Comparison of ENCODE assay signal across 28 mouse cellular contexts in genomic region chr13:97086316-97086715, GRCm38 (mm10). TPM values are rescaled to one million over a fixed set of nuclear protein-coding genes. Genes with fewer than 3 reads are reported as not detected.
DNase-seq lines count a peak whose midpoint lies in the region; ATAC-seq and TF ChIP-seq lines count a peak whose summit lies in the region.
"Had no signal": no experiment of that assay in that cellular context is flagged by ENCODE, and none has a peak within 500 bp of the region (broad histone marks: within the 10 kb centered on the region; RNA-seq: fewer than 3 reads in every experiment).

No protein-coding gene starts in this region.

- H3K36me3 ChIP-seq in heart, embryonic 10.5 days: 0 out of 2 replicates have a peak, but pooled peaks cover 3% of the 10 kb centered on the region
- H3K36me3 ChIP-seq in heart, adult 2 months (ENCODE audit: control insufficient read depth, insufficient read depth, low read length): no peaks in the 10 kb centered on the region
- H3K36me3 ChIP-seq in E14TG2a.4 (ENCODE audit: insufficient read depth, low read length): peaks cover 58% of the 10 kb centered on the region
- H3K36me3 ChIP-seq in liver, embryonic 16.5 days (ENCODE audit: control insufficient read depth, insufficient read depth): no peaks in the 10 kb centered on the region
- H3K36me3 ChIP-seq: limb, embryonic 10.5 days had no signal

- peaks cover 11% of the 10 kb centered on the region for H3K4me1 ChIP-seq in heart, embryonic 10.5 days
- no peaks in the 10 kb centered on the region for H3K4me1 ChIP-seq in heart, adult 2 months (ENCODE audit: control insufficient read depth, insufficient read depth, low read length)
- H3K4me1 ChIP-seq in E14TG2a.4 (replicated peaks; ENCODE audit: low read depth, low read length): peaks cover 80% of the 10 kb centered on the region
- H3K4me1 ChIP-seq in liver, embryonic 16.5 days (ENCODE audit: control insufficient read depth, low read depth, low read length): peaks cover 21% of the 10 kb centered on the region
- H3K4me1 ChIP-seq: limb, embryonic 10.5 days had no signal

- no peaks in the 10 kb centered on the region for H3K79me2 ChIP-seq in heart, adult 2 months (replicated peaks; ENCODE audit: control insufficient read depth, insufficient read depth, low read length)

- no peak overlapping the region for H3K4me3 ChIP-seq in heart, embryonic 10.5 days
- no peak overlapping the region for H3K4me3 ChIP-seq in heart, adult 2 months
- 0 out of 2 replicates have a peak overlapping the region, but pooled peaks have one; percentile 0 for H3K4me3 ChIP-seq in E14TG2a.4 (replicated peaks; ENCODE audit: low read length)
- no peak overlapping the region for H3K4me3 ChIP-seq in liver, embryonic 16.5 days (ENCODE audit: low read depth, low read length)
- H3K4me3 ChIP-seq: limb, embryonic 10.5 days; megakaryocyte, embryonic 14.5 days had no signal

- 65% methylated on average over 6 of the region's 9 CpGs for WGBS in heart, embryonic 10.5 days
- 72% methylated on average over 9 of the region's 9 CpGs for WGBS in heart, adult 2 months
- WGBS in liver, embryonic 16.5 days (ENCODE audit: insufficient replicate concordance): 58% methylated on average over 8 of the region's 9 CpGs

- intact Hi-C loops in heart, adult 2 months (cut with DNase I): no loop called here

- H3K27me3 ChIP-seq in heart, embryonic 10.5 days (ENCODE audit: insufficient read depth, poor library complexity, severe bottlenecking): no peaks in the 10 kb centered on the region
- H3K27me3 ChIP-seq in heart, adult 2 months (ENCODE audit: control insufficient read depth, insufficient read depth, low read length): no peaks in the 10 kb centered on the region
- no peaks in the 10 kb centered on the region for H3K27me3 ChIP-seq in E14TG2a.4 (ENCODE audit: insufficient read depth, low read length)
- H3K27me3 ChIP-seq in liver, embryonic 16.5 days (ENCODE audit: control insufficient read depth, insufficient read depth, low read depth, low read length): no peaks in the 10 kb centered on the region

- TF ChIP-seq EP300 in heart, adult 2 months (IDR thresholded peaks at IDR 0.05; ENCODE audit: insufficient read depth, low read depth, low read length): no peak

- H3K9ac ChIP-seq in heart, adult 2 months (ENCODE audit: low read depth, low read length): no peak overlapping the region
- no peak overlapping the region for H3K9ac ChIP-seq in liver, embryonic 16.5 days (ENCODE audit: low read depth, low read length)

- peak; percentile 55 for ATAC-seq in erythroid progenitor cell, adult 5-6 weeks (replicated peaks; ENCODE audit: low FRiP score, poor library complexity, severe bottlenecking)
- ATAC-seq in liver, embryonic 16.5 days (ENCODE audit: low read depth): peak; percentile 84
- ATAC-seq: CD4-positive, CD25-positive, alpha-beta regulatory T cell, adult 4 months; forebrain, embryonic 14.5 days; hindbrain, embryonic 16.5 days; intestine, postnatal 0 days had no signal

- TF ChIP-seq POLR2A in heart, adult 2 months (IDR thresholded peaks at IDR 0.05; ENCODE audit: insufficient read depth, low read depth, low read length): no peak

- no peaks in the 10 kb centered on the region for H3K9me3 ChIP-seq in heart, embryonic 10.5 days
- H3K9me3 ChIP-seq in E14TG2a.4 (ENCODE audit: low read length): no peaks in the 10 kb centered on the region
- H3K9me3 ChIP-seq in liver, embryonic 16.5 days (replicated peaks; ENCODE audit: control insufficient read depth, low read length): no peaks in the 10 kb centered on the region
- H3K9me3 ChIP-seq: limb, embryonic 10.5 days; megakaryocyte, embryonic 14.5 days had no signal

- DNase-seq in heart, embryonic 10.5 days (ENCODE audit: low spot score): peak; percentile 83
- DNase-seq in heart, adult 2 months: no peak
- DNase-seq in neural tube, embryonic 10.5 days (ENCODE audit: extremely low spot score, low spot score): no peak
- no peak for DNase-seq in gastrocnemius, adult 8-10 months (ENCODE audit: low spot score in 2 of 2)
- DNase-seq in urinary bladder, adult 18-20 months (ENCODE audit: low spot score in 2 of 2): no peak
- DNase-seq: adrenal gland, adult 8-10 months; cerebellum, adult 9-10 months; gastrocnemius, postnatal 25 days; heart, postnatal 14 days; lung, adult 18-20 months; lung, postnatal 14 days; right cerebral cortex, adult 18-20 months; thymus, postnatal 25 days had no signal

- H3K27ac ChIP-seq in heart, embryonic 10.5 days: no peak overlapping the region
- H3K27ac ChIP-seq in heart, adult 2 months: no peak overlapping the region
- no peak overlapping the region for H3K27ac ChIP-seq in liver, embryonic 16.5 days (ENCODE audit: low read length)
- H3K27ac ChIP-seq: kidney, postnatal 0 days; limb, embryonic 10.5 days had no signal

- no peak for TF ChIP-seq CTCF in heart, adult 2 months (IDR thresholded peaks at IDR 0.05)
- no peak for TF ChIP-seq CTCF in E14TG2a.4 (conservative IDR thresholded peaks at IDR 0.05; ENCODE audit: low read length)

- H3K4me2 ChIP-seq in liver, embryonic 16.5 days (ENCODE audit: low read depth, low read length): no peak overlapping the region

RNA-seq across cellular contexts. Expression of gene Gm6169, which starts 12.7 kb away (rescaled TPM):
- 1.9 and 3.1 TPM in 2 replicates for polyA plus RNA-seq in heart, embryonic 10.5 days (2016; fragmentation: Nextera tagmentation; extraction: Ambion mirVana)
- 10 to 100 TPM in 1 of 2 experiments, not detected in 1; 10.7 TPM for total RNA-seq in heart, adult 2 months (2021)
- polyA plus RNA-seq in heart, adult 2 months (2012; rRNA removed): 1.2 and 2.5 TPM in 2 replicates
- 5.0 and 11.3 TPM in 2 replicates for total RNA-seq in erythroid progenitor cell, adult 5-6 weeks (2015; ENCODE audit: low replicate concordance)
- 2.5 TPM in 1 of 2 replicates, not detected in the other for total RNA-seq in erythroid progenitor cell, adult 5-6 weeks (2017; ENCODE audit: low replicate concordance)
- polyA plus RNA-seq in liver, embryonic 16.5 days (2015; fragmentation: Nextera tagmentation; extraction: Ambion mirVana): 0.36 and 0.45 TPM in 2 replicates
- 1 to 10 TPM in 2 of 4 experiments, under 1 TPM in 1, not detected in 1; 0.31 to 8.1 (median 5.0) TPM for total RNA-seq in gastrocnemius, adult 8-10 months (2022)

RNA-seq across cellular contexts. Expression of gene Fam169a, which starts 19.2 kb away (rescaled TPM):
- 12.7 and 16.3 TPM in 2 replicates for polyA plus RNA-seq in heart, embryonic 10.5 days (2016; fragmentation: Nextera tagmentation; extraction: Ambion mirVana)
- total RNA-seq in heart, adult 2 months (2021): under 1 TPM; 0.42 to 0.50 TPM
- polyA plus RNA-seq in heart, adult 2 months (2012; rRNA removed): 0.12 and 0.26 TPM in 2 replicates
- total RNA-seq in erythroid progenitor cell, adult 5-6 weeks (2015; ENCODE audit: low replicate concordance): 1.1 TPM in 1 of 2 replicates, not detected in the other
- total RNA-seq in erythroid progenitor cell, adult 5-6 weeks (2017; ENCODE audit: low replicate concordance): 1.4 and 1.9 TPM in 2 replicates
- polyA plus RNA-seq in liver, embryonic 16.5 days (2015; fragmentation: Nextera tagmentation; extraction: Ambion mirVana): 0.58 and 0.83 TPM in 2 replicates
- total RNA-seq in gastrocnemius, adult 8-10 months (2022): under 1 TPM in 1 of 4 experiments, not detected in 3; 0.12 TPM
- total RNA-seq: gastrocnemius, postnatal 25 days had no signal

RNA-seq across cellular contexts. Expression of gene Gfm2, which starts 51.4 kb away (rescaled TPM):
- polyA plus RNA-seq in heart, embryonic 10.5 days (2016; fragmentation: Nextera tagmentation; extraction: Ambion mirVana): 37.2 and 41.0 TPM in 2 replicates
- total RNA-seq in heart, adult 2 months (2021): 10 to 100 TPM; 43.0 to 54.7 TPM
- polyA plus RNA-seq in heart, adult 2 months (2012; rRNA removed): 27.9 and 50.2 TPM in 2 replicates
- total RNA-seq in erythroid progenitor cell, adult 5-6 weeks (2015; ENCODE audit: low replicate concordance): 6.3 and 11.2 TPM in 2 replicates
- total RNA-seq in erythroid progenitor cell, adult 5-6 weeks (2017; ENCODE audit: low replicate concordance): 8.2 and 23.6 TPM in 2 replicates
- 16.3 and 18.0 TPM in 2 replicates for polyA plus RNA-seq in liver, embryonic 16.5 days (2015; fragmentation: Nextera tagmentation; extraction: Ambion mirVana)
- 10 to 100 TPM; 46.6 to 53.9 (median 51.7) TPM for total RNA-seq in gastrocnemius, adult 8-10 months (2022)

RNA-seq across cellular contexts. Expression of gene Nsa2, which starts 51.4 kb away (rescaled TPM):
- 45.5 and 51.0 TPM in 2 replicates for polyA plus RNA-seq in heart, embryonic 10.5 days (2016; fragmentation: Nextera tagmentation; extraction: Ambion mirVana)
- total RNA-seq in heart, adult 2 months (2021): 10 to 100 TPM; 42.0 to 45.0 TPM
- polyA plus RNA-seq in heart, adult 2 months (2012; rRNA removed): 14.9 and 27.5 TPM in 2 replicates
- total RNA-seq in erythroid progenitor cell, adult 5-6 weeks (2015; ENCODE audit: low replicate concordance): 52.0 and 132 TPM in 2 replicates
- 70.3 and 93.3 TPM in 2 replicates for total RNA-seq in erythroid progenitor cell, adult 5-6 weeks (2017; ENCODE audit: low replicate concordance)
- 20.0 and 21.1 TPM in 2 replicates for polyA plus RNA-seq in liver, embryonic 16.5 days (2015; fragmentation: Nextera tagmentation; extraction: Ambion mirVana)
- total RNA-seq in gastrocnemius, adult 8-10 months (2022): 10 to 100 TPM; 32.5 to 42.2 (median 36.2) TPM

RNA-seq across cellular contexts. Expression of gene 1700029F12Rik, which starts 52.2 kb away (rescaled TPM):
- not detected in 2 replicates for polyA plus RNA-seq in heart, embryonic 10.5 days (2016; fragmentation: Nextera tagmentation; extraction: Ambion mirVana)
- total RNA-seq in heart, adult 2 months (2021): not detected
- 0.78 and 0.82 TPM in 2 replicates for polyA plus RNA-seq in heart, adult 2 months (2012; rRNA removed)
- not detected in 2 replicates for total RNA-seq in erythroid progenitor cell, adult 5-6 weeks (2015; ENCODE audit: low replicate concordance)
- total RNA-seq in erythroid progenitor cell, adult 5-6 weeks (2017; ENCODE audit: low replicate concordance): not detected in 2 replicates
- not detected in 2 replicates for polyA plus RNA-seq in liver, embryonic 16.5 days (2015; fragmentation: Nextera tagmentation; extraction: Ambion mirVana)
- total RNA-seq in gastrocnemius, adult 8-10 months (2022): not detected
- total RNA-seq: adrenal gland, adult 8-10 months; common myeloid progenitor, adult 5-6 weeks; gastrocnemius, postnatal 25 days; heart, postnatal 14 days; layer of hippocampus, adult 18-20 months; left cerebral cortex, adult 18-20 months had no signal
- polyA plus RNA-seq: CD4-positive, CD25-positive, alpha-beta regulatory T cell, adult 4 months; embryonic facial prominence, embryonic 11.5 days; forebrain, embryonic 14.5 days; hindbrain, embryonic 16.5 days; intestine, postnatal 0 days; kidney, postnatal 0 days; limb, embryonic 10.5 days; neural tube, embryonic 11.5 days had no signal
